In genomic region chr4:131981755-131982154, GRCm38 (mm10) we compare ENCODE assay signal across 12 mouse cellular contexts.
DNase-seq lines count a peak whose midpoint lies in the region; ATAC-seq and TF ChIP-seq lines count a peak whose summit lies in the region.
"Had no signal": no experiment of that assay in that cellular context is flagged by ENCODE, and none has a peak within 500 bp of the region (broad histone marks: within the 10 kb centered on the region; RNA-seq: fewer than 3 reads in every experiment).

No protein-coding gene starts in this region.

- no peak overlapping the region for H3K27ac ChIP-seq in heart, postnatal 0 days (ENCODE audit: low read depth)
- 0 out of 2 replicates have a peak overlapping the region, but pooled peaks have one; percentile 35 for H3K27ac ChIP-seq in midbrain, embryonic 13.5 days
- H3K27ac ChIP-seq in midbrain, embryonic 16.5 days (ENCODE audit: low read length) = no peak overlapping the region
- H3K27ac ChIP-seq in ES-E14 (ENCODE audit: insufficient read depth, low read depth, low read length, poor library complexity, severe bottlenecking) = no peak overlapping the region
- H3K27ac ChIP-seq: embryonic facial prominence, embryonic 15.5 days had no signal

- no peaks in the 10 kb centered on the region for H3K27me3 ChIP-seq in heart, postnatal 0 days (ENCODE audit: control insufficient read depth, insufficient read depth, low read length)
- H3K27me3 ChIP-seq in midbrain, embryonic 13.5 days = no peaks in the 10 kb centered on the region
- no peaks in the 10 kb centered on the region for H3K27me3 ChIP-seq in midbrain, embryonic 16.5 days (ENCODE audit: control insufficient read depth, insufficient read depth, low read depth, low read length)
- H3K27me3 ChIP-seq: embryonic facial prominence, embryonic 15.5 days had no signal

- no peak overlapping the region for H3K4me2 ChIP-seq in heart, postnatal 0 days (ENCODE audit: low read depth, low read length)
- H3K4me2 ChIP-seq in midbrain, embryonic 13.5 days (replicated peaks) = no peak overlapping the region
- H3K4me2 ChIP-seq in midbrain, embryonic 16.5 days (ENCODE audit: low read length) = no peak overlapping the region
- H3K4me2 ChIP-seq: embryonic facial prominence, embryonic 15.5 days had no signal

- H3K4me1 ChIP-seq in heart, postnatal 0 days (ENCODE audit: control insufficient read depth, insufficient read depth) = no peaks in the 10 kb centered on the region
- peaks cover 18% of the 10 kb centered on the region for H3K4me1 ChIP-seq in midbrain, embryonic 13.5 days (replicated peaks)
- peaks cover 8% of the 10 kb centered on the region; the same call in 1 of the 2 replicates for H3K4me1 ChIP-seq in midbrain, embryonic 16.5 days (ENCODE audit: control insufficient read depth, insufficient read depth, low read length)
- 0 out of 4 replicates have a peak, but pooled peaks cover 0 to 1% of the 10 kb centered on the region in 2 experiments for H3K4me1 ChIP-seq in ES-E14 (ENCODE audit: control insufficient read depth in 2 of 2, insufficient read depth in 2 of 2, low read length in 2 of 2, poor library complexity in 1 of 2)
- H3K4me1 ChIP-seq: embryonic facial prominence, embryonic 15.5 days had no signal

- H3K9me3 ChIP-seq in heart, postnatal 0 days (replicated peaks; ENCODE audit: control insufficient read depth, low read length) = no peaks in the 10 kb centered on the region
- H3K9me3 ChIP-seq in midbrain, embryonic 13.5 days = no peaks in the 10 kb centered on the region
- no peaks in the 10 kb centered on the region for H3K9me3 ChIP-seq in midbrain, embryonic 16.5 days (replicated peaks; ENCODE audit: control insufficient read depth, low read length, poor library complexity, severe bottlenecking)
- H3K9me3 ChIP-seq in ES-E14 (ENCODE audit: control insufficient read depth, insufficient read depth, low read depth, low read length) = no peaks in the 10 kb centered on the region
- H3K9me3 ChIP-seq: embryonic facial prominence, embryonic 15.5 days had no signal

- peak; percentile 3 for DNase-seq in heart, postnatal 0 days (ENCODE audit: low spot score)
- no peak for DNase-seq in heart, postnatal 36 days
- DNase-seq in ES-E14 (ENCODE audit: low read depth, low spot score) (peak; percentile 16), MN1 (ENCODE audit: low spot score) (no peak)
- DNase-seq in naive thymus-derived CD4-positive, alpha-beta T cell, adult 2 months (ENCODE audit: low read depth) = peak; percentile 44
- DNase-seq: adrenal gland, postnatal 36 days; cerebellum, adult 9-10 months; kidney, postnatal 14 days; lung, postnatal 10 days had no signal

- peaks cover 27% of the 10 kb centered on the region for H3K36me3 ChIP-seq in heart, postnatal 0 days (replicated peaks; ENCODE audit: control insufficient read depth, insufficient read depth, low read length)
- H3K36me3 ChIP-seq in midbrain, embryonic 13.5 days = peaks cover 35% of the 10 kb centered on the region
- H3K36me3 ChIP-seq in midbrain, embryonic 16.5 days (ENCODE audit: control insufficient read depth, insufficient read depth, low read length) = no peaks in the 10 kb centered on the region
- H3K36me3 ChIP-seq in ES-E14 (ENCODE audit: control insufficient read depth, insufficient read depth, low read length, poor library complexity, severe bottlenecking) = no peaks in the 10 kb centered on the region

- peak; percentile 45 for TF ChIP-seq CTCF in heart, postnatal 0 days (IDR thresholded peaks at IDR 0.05; ENCODE audit: low read depth)

- intact Hi-C loops in heart, postnatal 36 days (cut with DNase I) = no loop called here

- ATAC-seq in heart, postnatal 0 days (ENCODE audit: insufficient read depth, low read depth) = no peak
- ATAC-seq in midbrain, embryonic 13.5 days = no peak
- no peak for ATAC-seq in midbrain, embryonic 16.5 days

- in situ Hi-C loops in ES-E14 (cut with MboI; ENCODE audit: low sequenced_read_pairs in 2 of 2, unreplicated experiment in 2 of 2) = no loop called here

- no peak for TF ChIP-seq EP300 in heart, postnatal 0 days (IDR thresholded peaks at IDR 0.05; ENCODE audit: low read depth)

- H3K9ac ChIP-seq in heart, postnatal 0 days (replicated peaks; ENCODE audit: low read depth, low read length) = no peak overlapping the region
- H3K9ac ChIP-seq in midbrain, embryonic 13.5 days (replicated peaks) = no peak overlapping the region
- no peak overlapping the region for H3K9ac ChIP-seq in midbrain, embryonic 16.5 days (ENCODE audit: low read depth, low read length)
- H3K9ac ChIP-seq in ES-E14 (ENCODE audit: insufficient read depth, low read depth, low read length, poor library complexity, severe bottlenecking) = no peak overlapping the region
- H3K9ac ChIP-seq: embryonic facial prominence, embryonic 15.5 days had no signal

- no peak overlapping the region for H3K4me3 ChIP-seq in heart, postnatal 0 days (ENCODE audit: low read depth, low read length)
- H3K4me3 ChIP-seq in midbrain, embryonic 13.5 days (replicated peaks) = no peak overlapping the region
- H3K4me3 ChIP-seq in midbrain, embryonic 16.5 days (ENCODE audit: low read depth, low read length) = no peak overlapping the region
- no peak overlapping the region for H3K4me3 ChIP-seq in ES-E14 (ENCODE audit: insufficient read depth in 1 of 2, low read depth in 1 of 2, low read length in 2 of 2, poor library complexity in 1 of 2, severe bottlenecking in 1 of 2)
- H3K4me3 ChIP-seq: embryonic facial prominence, embryonic 15.5 days had no signal

TF ChIP-seq in ES-E14, 5 proteins besides CTCF, POLR2A, EP300 and RAD21:
- no peak for TF ChIP-seq MAFK (IDR thresholded peaks at IDR 0.05; ENCODE audit: insufficient read depth, low read depth, low read length)
- no peak for TF ChIP-seq HCFC1 (IDR thresholded peaks at IDR 0.05; ENCODE audit: borderline replicate concordance, insufficient read depth, low read length)
- no peak for TF ChIP-seq CHD2 (IDR thresholded peaks at IDR 0.05; ENCODE audit: low read depth, low read length)
- TF ChIP-seq ZC3H11A (IDR thresholded peaks at IDR 0.05; ENCODE audit: borderline replicate concordance, low read depth, low read length) = no peak
- no peak for TF ChIP-seq ZNF384 (IDR thresholded peaks at IDR 0.05; ENCODE audit: low read depth, low read length)

Comparison
In these comparisons a context has a peak if more than half of its experiments do, and no peak if none do; other contexts are left out.
1. DNase-seq: peak in heart, postnatal 0 days (single experiment), ES-E14 (single experiment) and naive thymus-derived CD4-positive, alpha-beta T cell, adult 2 months (single experiment); none in heart, postnatal 36 days (0 of 2) and MN1 (single experiment).